Comparison of ENCODE assay signal across 10 mouse cellular contexts in genomic region chr15:83088495-83089428, GRCm38 (mm10). TPM values are rescaled to one million over a fixed set of nuclear protein-coding genes. Genes with fewer than 3 reads are reported as not detected.
DNase-seq lines count a peak whose midpoint lies in the region; ATAC-seq and TF ChIP-seq lines count a peak whose summit lies in the region.
"Had no signal": no experiment of that assay in that cellular context is flagged by ENCODE, and none has a peak within 500 bp of the region (broad histone marks: within the 10 kb centered on the region; RNA-seq: fewer than 3 reads in every experiment).

No protein-coding gene starts in this region.

- no peak for DNase-seq in heart, adult 2 months
- DNase-seq in cerebellum, postnatal 4 days (ENCODE audit: low spot score in 2 of 2) = no peak
- DNase-seq in frontal cortex, postnatal 25 days (ENCODE audit: low spot score in 2 of 2) = no peak
- no peak for DNase-seq in ovary, adult 18-20 months (ENCODE audit: low spot score)
- DNase-seq: adrenal gland, postnatal 36 days; kidney, adult 11 months had no signal

- H3K27ac ChIP-seq in heart, embryonic 11.5 days (ENCODE audit: low read depth, low read length) = no peak overlapping the region
- no peak overlapping the region for H3K27ac ChIP-seq in heart, adult 2 months
- no peak overlapping the region for H3K27ac ChIP-seq in forebrain, embryonic 16.5 days (ENCODE audit: low read length)
- no peak overlapping the region for H3K27ac ChIP-seq in liver, embryonic 12.5 days
- no peak overlapping the region for H3K27ac ChIP-seq in neural tube, embryonic 15.5 days (replicated peaks)

- H3K4me1 ChIP-seq in heart, embryonic 11.5 days (ENCODE audit: control insufficient read depth, insufficient read depth, low read length) = peaks cover 9% of the 10 kb centered on the region; the same call in 1 of the 2 replicates
- peaks cover 3% of the 10 kb centered on the region for H3K4me1 ChIP-seq in heart, adult 2 months (ENCODE audit: control insufficient read depth, insufficient read depth, low read length)
- peaks cover 17% of the 10 kb centered on the region for H3K4me1 ChIP-seq in forebrain, embryonic 16.5 days (replicated peaks; ENCODE audit: control insufficient read depth, insufficient read depth, low read length)
- H3K4me1 ChIP-seq in liver, embryonic 12.5 days = peaks cover 36% of the 10 kb centered on the region
- peaks cover 23% of the 10 kb centered on the region for H3K4me1 ChIP-seq in neural tube, embryonic 15.5 days

- no peak for ATAC-seq in heart, embryonic 11.5 days (replicated peaks; ENCODE audit: insufficient number of reproducible peaks, low FRiP score, low TSS enrichment)
- no peak for ATAC-seq in forebrain, embryonic 16.5 days
- ATAC-seq in liver, embryonic 12.5 days = no peak
- no peak; the same call in 1 of the 2 replicates for ATAC-seq in neural tube, embryonic 15.5 days (ENCODE audit: low FRiP score)

- H3K4me2 ChIP-seq in heart, embryonic 11.5 days = peak overlapping the region; percentile 51
- peak overlapping the region; percentile 15 for H3K4me2 ChIP-seq in forebrain, embryonic 16.5 days (ENCODE audit: low read length)
- H3K4me2 ChIP-seq in liver, embryonic 12.5 days = peak overlapping the region; percentile 52
- H3K4me2 ChIP-seq in neural tube, embryonic 15.5 days = peak overlapping the region; percentile 46

- TF ChIP-seq CTCF in heart, adult 2 months (IDR thresholded peaks at IDR 0.05) = no peak

- H3K79me2 ChIP-seq in heart, adult 2 months (replicated peaks; ENCODE audit: control insufficient read depth, insufficient read depth, low read length) = no peaks in the 10 kb centered on the region

- H3K9me3 ChIP-seq in heart, embryonic 11.5 days (replicated peaks; ENCODE audit: control insufficient read depth, low read length) = no peaks in the 10 kb centered on the region
- no peaks in the 10 kb centered on the region for H3K9me3 ChIP-seq in forebrain, embryonic 16.5 days (ENCODE audit: control insufficient read depth, low read length)
- H3K9me3 ChIP-seq in liver, embryonic 12.5 days (replicated peaks) = no peaks in the 10 kb centered on the region
- no peaks in the 10 kb centered on the region for H3K9me3 ChIP-seq in neural tube, embryonic 15.5 days (replicated peaks)

- 0 out of 2 replicates have a peak overlapping the region, but pooled peaks have one; percentile 10 for H3K4me3 ChIP-seq in heart, embryonic 11.5 days (ENCODE audit: low read depth, low read length)
- no peak overlapping the region for H3K4me3 ChIP-seq in heart, adult 2 months
- no peak overlapping the region for H3K4me3 ChIP-seq in forebrain, embryonic 16.5 days (replicated peaks; ENCODE audit: low read length)
- H3K4me3 ChIP-seq in liver, embryonic 12.5 days = peak overlapping the region; percentile 9; the same call in 1 of the 2 replicates
- no peak overlapping the region for H3K4me3 ChIP-seq in neural tube, embryonic 15.5 days (replicated peaks)

- H3K27me3 ChIP-seq in heart, embryonic 11.5 days (ENCODE audit: control insufficient read depth, insufficient read depth, low read length) = peaks cover 15% of the 10 kb centered on the region
- H3K27me3 ChIP-seq in heart, adult 2 months (ENCODE audit: control insufficient read depth, insufficient read depth, low read length) = no peaks in the 10 kb centered on the region
- no peaks in the 10 kb centered on the region; the same call in 1 of the 2 replicates for H3K27me3 ChIP-seq in forebrain, embryonic 16.5 days (replicated peaks; ENCODE audit: control insufficient read depth, insufficient read depth, low read length)
- peaks cover 46% of the 10 kb centered on the region for H3K27me3 ChIP-seq in liver, embryonic 12.5 days (replicated peaks)
- H3K27me3 ChIP-seq in neural tube, embryonic 15.5 days (replicated peaks) = 0 out of 2 replicates have a peak, but pooled peaks cover 6% of the 10 kb centered on the region

- WGBS in heart, embryonic 11.5 days (ENCODE audit: insufficient replicate concordance) = 4% methylated on average over 26 of the region's 27 CpGs
- WGBS in heart, adult 2 months = 24% methylated on average over 27 of the region's 27 CpGs
- WGBS in forebrain, embryonic 16.5 days = 5% methylated on average over 27 of the region's 27 CpGs
- 9% methylated on average over 27 of the region's 27 CpGs for WGBS in liver, embryonic 12.5 days (ENCODE audit: insufficient replicate concordance)
- 5% methylated on average over 27 of the region's 27 CpGs for WGBS in neural tube, embryonic 15.5 days

- TF ChIP-seq POLR2A in heart, adult 2 months (IDR thresholded peaks at IDR 0.05; ENCODE audit: insufficient read depth, low read depth, low read length) = no peak

- TF ChIP-seq EP300 in heart, adult 2 months (IDR thresholded peaks at IDR 0.05; ENCODE audit: insufficient read depth, low read depth, low read length) = no peak

- 0 out of 2 replicates have a peak overlapping the region, but pooled peaks have one; percentile 3 for H3K9ac ChIP-seq in heart, embryonic 11.5 days (ENCODE audit: low read depth, low read length)
- H3K9ac ChIP-seq in heart, adult 2 months (ENCODE audit: low read depth, low read length) = no peak overlapping the region
- H3K9ac ChIP-seq in forebrain, embryonic 16.5 days (replicated peaks; ENCODE audit: low read depth, low read length) = peak overlapping the region; percentile 22; the same call in 1 of the 2 replicates
- peak overlapping the region; percentile 10; the same call in 1 of the 2 replicates for H3K9ac ChIP-seq in liver, embryonic 12.5 days
- H3K9ac ChIP-seq in neural tube, embryonic 15.5 days (replicated peaks) = no peak overlapping the region

- no peaks in the 10 kb centered on the region for H3K36me3 ChIP-seq in heart, embryonic 11.5 days (ENCODE audit: control insufficient read depth, insufficient read depth, low read length)
- no peaks in the 10 kb centered on the region for H3K36me3 ChIP-seq in heart, adult 2 months (ENCODE audit: control insufficient read depth, insufficient read depth, low read length)
- H3K36me3 ChIP-seq in forebrain, embryonic 16.5 days (ENCODE audit: control insufficient read depth, insufficient read depth) = no peaks in the 10 kb centered on the region
- no peaks in the 10 kb centered on the region for H3K36me3 ChIP-seq in liver, embryonic 12.5 days
- H3K36me3 ChIP-seq in neural tube, embryonic 15.5 days = no peaks in the 10 kb centered on the region

- intact Hi-C loops in heart, adult 2 months (cut with DNase I) = no loop called here

RNA-seq across cellular contexts. Expression of gene Serhl, which starts 0.5 kb away (rescaled TPM):
- polyA plus RNA-seq in heart, embryonic 11.5 days (2014; fragmentation: Nextera tagmentation; extraction: Ambion mirVana) = 56.4 and 68.5 TPM in 2 replicates
- 10 to 100 TPM; 36.8 to 41.0 TPM for total RNA-seq in heart, adult 2 months (2021)
- polyA plus RNA-seq in heart, adult 2 months (2012; rRNA removed) = 82.7 and 90.2 TPM in 2 replicates
- polyA plus RNA-seq in forebrain, embryonic 16.5 days (2015; fragmentation: Nextera tagmentation; extraction: Ambion mirVana) = 24.6 and 30.2 TPM in 2 replicates
- 24.5 and 28.0 TPM in 2 replicates for polyA plus RNA-seq in liver, embryonic 12.5 days (2016; fragmentation: Nextera tagmentation; extraction: Ambion mirVana)
- 30.9 and 42.9 TPM in 2 replicates for polyA plus RNA-seq in neural tube, embryonic 15.5 days (2015; fragmentation: Nextera tagmentation; extraction: Ambion mirVana)

RNA-seq across cellular contexts. Expression of gene Rrp7a, which starts 33.8 kb away (rescaled TPM):
- polyA plus RNA-seq in heart, embryonic 11.5 days (2014; fragmentation: Nextera tagmentation; extraction: Ambion mirVana) = 34.9 and 42.7 TPM in 2 replicates
- total RNA-seq in heart, adult 2 months (2021) = 10 to 100 TPM; 39.9 to 40.9 TPM
- polyA plus RNA-seq in heart, adult 2 months (2012; rRNA removed) = 60.0 and 62.0 TPM in 2 replicates
- polyA plus RNA-seq in forebrain, embryonic 16.5 days (2015; fragmentation: Nextera tagmentation; extraction: Ambion mirVana) = 85.1 and 90.8 TPM in 2 replicates
- 36.5 and 42.3 TPM in 2 replicates for polyA plus RNA-seq in liver, embryonic 12.5 days (2016; fragmentation: Nextera tagmentation; extraction: Ambion mirVana)
- polyA plus RNA-seq in neural tube, embryonic 15.5 days (2015; fragmentation: Nextera tagmentation; extraction: Ambion mirVana) = 77.4 and 81.1 TPM in 2 replicates

RNA-seq across cellular contexts. Expression of gene Nfam1, which starts 55.7 kb away (rescaled TPM):
- polyA plus RNA-seq in heart, embryonic 11.5 days (2014; fragmentation: Nextera tagmentation; extraction: Ambion mirVana) = 1.6 and 1.7 TPM in 2 replicates
- 1 to 10 TPM; 2.4 to 2.6 TPM for total RNA-seq in heart, adult 2 months (2021)
- 3.1 and 3.9 TPM in 2 replicates for polyA plus RNA-seq in heart, adult 2 months (2012; rRNA removed)
- polyA plus RNA-seq in forebrain, embryonic 16.5 days (2015; fragmentation: Nextera tagmentation; extraction: Ambion mirVana) = 1.5 and 1.7 TPM in 2 replicates
- 6.2 and 6.4 TPM in 2 replicates for polyA plus RNA-seq in liver, embryonic 12.5 days (2016; fragmentation: Nextera tagmentation; extraction: Ambion mirVana)
- polyA plus RNA-seq in neural tube, embryonic 15.5 days (2015; fragmentation: Nextera tagmentation; extraction: Ambion mirVana) = 1.7 and 2.5 TPM in 2 replicates

Comparison
In these comparisons a context has a peak if more than half of its experiments do, and no peak if none do; other contexts are left out.
1. H3K4me3 ChIP-seq: peak in heart, embryonic 11.5 days (single experiment) and liver, embryonic 12.5 days (single experiment); none in heart, adult 2 months (single experiment), forebrain, embryonic 16.5 days (single experiment) and neural tube, embryonic 15.5 days (single experiment).
2. H3K9ac ChIP-seq: peak in heart, embryonic 11.5 days (single experiment), forebrain, embryonic 16.5 days (single experiment) and liver, embryonic 12.5 days (single experiment); none in heart, adult 2 months (single experiment) and neural tube, embryonic 15.5 days (single experiment).
3. Peak in every context shown above with its lines, with median percentiles within 50 percentile points of each other: H3K4me2 ChIP-seq.